Mouse (Mus musculus) bone marrow, adult 2 months (tissue): Measurements from ENCODE around the gene Ogg1.

Experiments used
- CTCF ChIP-seq: fragments of 200-500 bp; IDR thresholded peaks from 2 replicates; pipeline ENCODE4 v1.5.1; 2011; ENCODE audit warnings: low read length, control low read depth; ENCODE audit not compliant: control insufficient read depth, insufficient read depth
- POLR2A ChIP-seq: fragments of 200-500 bp; IDR thresholded peaks from 2 replicates; pipeline ENCODE4 v1.6.1; 2011; ENCODE audit warnings: low read depth, mild to moderate bottlenecking, control low read depth, low read length, borderline replicate concordance; ENCODE audit not compliant: control insufficient read depth

GRCm38 (mm10) chr6:113282969-113283368 lies 43.8 kb upstream of the Ogg1 start:
- TF ChIP-seq POLR2A, result no peak
- no peak for TF ChIP-seq CTCF
